Mouse (Mus musculus): ENCODE data around the gene Gcc2. TPM values are rescaled to one million over a fixed set of nuclear protein-coding genes. Genes with fewer than 3 reads are reported as not detected.
"Not testable (repeated sequence)": the region's sequence is repeated elsewhere in the genome, so short reads cannot be mapped to it uniquely, and the experiment has no call there.

The Gcc2 gene
- polyA plus RNA-seq, 1 experiment from 2014 or later = 46.5 TPM

- H3K9ac ChIP-seq (ENCODE audit: low read length); H3K4me3 ChIP-seq (ENCODE audit: low read depth, low read length); ATAC-seq (ENCODE audit: low FRiP score); H3K36me3 ChIP-seq (ENCODE audit: control insufficient read depth, insufficient read depth, low read length); DNase-seq (ENCODE audit: low spot score, missing footprints); H3K4me2 ChIP-seq; H3K9me3 ChIP-seq (ENCODE audit: control insufficient read depth, low read length); H3K27ac ChIP-seq (ENCODE audit: low read depth, low read length); H3K27me3 ChIP-seq (ENCODE audit: control insufficient read depth, insufficient read depth, low read length); H3K4me1 ChIP-seq (ENCODE audit: control insufficient read depth, insufficient read depth, low read length): not testable (repeated sequence)
- 87% methylated on average over 2 of the region's 6 CpGs for WGBS
Measured at GRCm38 (mm10) chr10:58227798-58228197, 27.5 kb upstream of the Gcc2 start.

GRCm38 (mm10) chr10:58230021-58230420 lies 25.3 kb upstream of the Gcc2 start:
- H3K4me2 ChIP-seq; H3K36me3 ChIP-seq (ENCODE audit: control insufficient read depth, insufficient read depth, low read length); H3K4me1 ChIP-seq (ENCODE audit: control insufficient read depth, insufficient read depth, low read length); H3K27me3 ChIP-seq (ENCODE audit: control insufficient read depth, insufficient read depth, low read length); H3K27ac ChIP-seq (ENCODE audit: low read depth, low read length); H3K4me3 ChIP-seq (ENCODE audit: low read depth, low read length); ATAC-seq (ENCODE audit: low FRiP score); H3K9ac ChIP-seq (ENCODE audit: low read length); DNase-seq (ENCODE audit: low spot score, missing footprints); H3K9me3 ChIP-seq (ENCODE audit: control insufficient read depth, low read length): not testable (repeated sequence)
- WGBS = 59% methylated on average over 3 of the region's 3 CpGs

- H3K9me3 ChIP-seq (ENCODE audit: control insufficient read depth, low read length); H3K27ac ChIP-seq (ENCODE audit: low read depth, low read length); DNase-seq (ENCODE audit: low spot score, missing footprints); H3K36me3 ChIP-seq (ENCODE audit: control insufficient read depth, insufficient read depth, low read length); H3K9ac ChIP-seq (ENCODE audit: low read length); H3K4me2 ChIP-seq; H3K4me3 ChIP-seq (ENCODE audit: low read depth, low read length); H3K4me1 ChIP-seq (ENCODE audit: control insufficient read depth, insufficient read depth, low read length); H3K27me3 ChIP-seq (ENCODE audit: control insufficient read depth, insufficient read depth, low read length): not testable (repeated sequence)
- ATAC-seq (ENCODE audit: low FRiP score) = peak; percentile 38
- WGBS = 83% methylated on average over 4 of the region's 7 CpGs
Measured at GRCm38 (mm10) chr10:58231088-58231487, 24.2 kb upstream of the Gcc2 start.

GRCm38 (mm10) chr10:58231779-58232640 lies 23.3 kb upstream of the Gcc2 start:
- not testable (repeated sequence) for H3K36me3 ChIP-seq (ENCODE audit: control insufficient read depth, insufficient read depth, low read length); H3K9me3 ChIP-seq (ENCODE audit: control insufficient read depth, low read length); H3K4me1 ChIP-seq (ENCODE audit: control insufficient read depth, insufficient read depth, low read length); DNase-seq (ENCODE audit: low spot score, missing footprints); H3K27ac ChIP-seq (ENCODE audit: low read depth, low read length); H3K4me2 ChIP-seq; H3K9ac ChIP-seq (ENCODE audit: low read length); H3K4me3 ChIP-seq (ENCODE audit: low read depth, low read length); H3K27me3 ChIP-seq (ENCODE audit: control insufficient read depth, insufficient read depth, low read length)
- ATAC-seq (ENCODE audit: low FRiP score) = peak; percentile 83
- WGBS = 88% methylated on average over 30 of the region's 35 CpGs

- H3K9me3 ChIP-seq (ENCODE audit: control insufficient read depth, low read length); H3K36me3 ChIP-seq (ENCODE audit: control insufficient read depth, insufficient read depth, low read length); H3K27me3 ChIP-seq (ENCODE audit: control insufficient read depth, insufficient read depth, low read length); H3K4me3 ChIP-seq (ENCODE audit: low read depth, low read length); DNase-seq (ENCODE audit: low spot score, missing footprints); H3K4me2 ChIP-seq; H3K27ac ChIP-seq (ENCODE audit: low read depth, low read length); H3K4me1 ChIP-seq (ENCODE audit: control insufficient read depth, insufficient read depth, low read length); H3K9ac ChIP-seq (ENCODE audit: low read length): not testable (repeated sequence)
- WGBS = 78% methylated on average over 6 of the region's 8 CpGs
- ATAC-seq (ENCODE audit: low FRiP score) = peak; percentile 64
Measured at GRCm38 (mm10) chr10:58232641-58232969, 22.7 kb upstream of the Gcc2 start, which contains the start of gene Duxf3. Duxf3 (minus strand) TSS chr10:58232675.

- H3K4me3 ChIP-seq (ENCODE audit: low read depth, low read length); H3K9ac ChIP-seq (ENCODE audit: low read length); H3K27me3 ChIP-seq (ENCODE audit: control insufficient read depth, insufficient read depth, low read length); H3K4me2 ChIP-seq; H3K36me3 ChIP-seq (ENCODE audit: control insufficient read depth, insufficient read depth, low read length); H3K9me3 ChIP-seq (ENCODE audit: control insufficient read depth, low read length); H3K27ac ChIP-seq (ENCODE audit: low read depth, low read length); DNase-seq (ENCODE audit: low spot score, missing footprints); H3K4me1 ChIP-seq (ENCODE audit: control insufficient read depth, insufficient read depth, low read length): not testable (repeated sequence)
- WGBS = 79% methylated on average over 9 of the region's 10 CpGs
- ATAC-seq (ENCODE audit: low FRiP score) = peak; percentile 50
Measured at GRCm38 (mm10) chr10:58233054-58233739, 22.1 kb upstream of the Gcc2 start.

GRCm38 (mm10) chr10:58233740-58234121 lies 21.6 kb upstream of the Gcc2 start:
- H3K27me3 ChIP-seq (ENCODE audit: control insufficient read depth, insufficient read depth, low read length); H3K36me3 ChIP-seq (ENCODE audit: control insufficient read depth, insufficient read depth, low read length); ATAC-seq (ENCODE audit: low FRiP score); H3K9me3 ChIP-seq (ENCODE audit: control insufficient read depth, low read length); H3K27ac ChIP-seq (ENCODE audit: low read depth, low read length); H3K4me3 ChIP-seq (ENCODE audit: low read depth, low read length); H3K9ac ChIP-seq (ENCODE audit: low read length); DNase-seq (ENCODE audit: low spot score, missing footprints); H3K4me2 ChIP-seq; H3K4me1 ChIP-seq (ENCODE audit: control insufficient read depth, insufficient read depth, low read length): not testable (repeated sequence)

- H3K27ac ChIP-seq (ENCODE audit: low read depth, low read length); H3K9ac ChIP-seq (ENCODE audit: low read length); H3K4me1 ChIP-seq (ENCODE audit: control insufficient read depth, insufficient read depth, low read length); H3K9me3 ChIP-seq (ENCODE audit: control insufficient read depth, low read length); H3K36me3 ChIP-seq (ENCODE audit: control insufficient read depth, insufficient read depth, low read length); DNase-seq (ENCODE audit: low spot score, missing footprints); H3K4me2 ChIP-seq; ATAC-seq (ENCODE audit: low FRiP score); H3K27me3 ChIP-seq (ENCODE audit: control insufficient read depth, insufficient read depth, low read length); H3K4me3 ChIP-seq (ENCODE audit: low read depth, low read length): not testable (repeated sequence)
- WGBS = 81% methylated on average over 4 of the region's 4 CpGs
Measured at GRCm38 (mm10) chr10:58234985-58235384, 20.3 kb upstream of the Gcc2 start.

GRCm38 (mm10) chr10:58236613-58237012 lies 18.7 kb upstream of the Gcc2 start, which contains the start of gene Gm4981:
Gm4981 (minus strand) TSS chr10:58236701.
- no peak within 1 kb of the TSS for H3K4me2 ChIP-seq
- no peak within 1 kb of the TSS for H3K27ac ChIP-seq (ENCODE audit: low read depth, low read length)
- no peak within 1 kb of the TSS for H3K4me3 ChIP-seq (ENCODE audit: low read depth, low read length)
- ATAC-seq (ENCODE audit: low FRiP score) = no peak
- no peak within 1 kb of the TSS for H3K9ac ChIP-seq (ENCODE audit: low read length)
- no peaks in the 10 kb centered on the region for H3K36me3 ChIP-seq (ENCODE audit: control insufficient read depth, insufficient read depth, low read length)
- no peak for DNase-seq (ENCODE audit: low spot score, missing footprints)
- no peaks in the 10 kb centered on the region for H3K4me1 ChIP-seq (ENCODE audit: control insufficient read depth, insufficient read depth, low read length)
- 82% methylated on average over 10 of the region's 10 CpGs for WGBS
- H3K9me3 ChIP-seq (ENCODE audit: control insufficient read depth, low read length) = peaks cover 8% of the 10 kb centered on the region
- H3K27me3 ChIP-seq (ENCODE audit: control insufficient read depth, insufficient read depth, low read length) = no peaks in the 10 kb centered on the region

Data from midbrain, embryonic 11.5 days (tissue).